Mouse (Mus musculus) liver, embryonic 18 days (tissue): ENCODE results near the gene Rabl6. TPM values are rescaled to one million over a fixed set of nuclear protein-coding genes. Genes with fewer than 3 reads are reported as not detected.

Experiments used
- polyA plus RNA-seq: library from polyadenylated mRNA; depleted of rRNA; stranded (reverse); fragments of >200 nt; gene quantifications from 2 replicates; pipeline ENCODE4 v1.2.3, GENCODE M21; 2012; rRNA removed

Gene Rabl6
- polyA plus RNA-seq, result 17.2 and 22.1 TPM in 2 replicates

GRCm38 (mm10) chr2:25607761-25608622 is at the start of gene Rabl6:
Gene Rabl6, minus strand, starts transcription at chr2:25608521.

GRCm38 (mm10) chr2:25657652-25658051 is 49.3 kb upstream of the Rabl6 start, which contains the start of gene Lcn5:
Gene Lcn5, plus strand, starts transcription at chr2:25657952.

GRCm38 (mm10) chr2:25652902-25653301 is 44.6 kb upstream of the Rabl6 start, which contains the start of gene Lcn8:
Gene Lcn8, plus strand, starts transcription at chr2:25653120.

GRCm38 (mm10) chr2:25627811-25628210 is 19.5 kb upstream of the Rabl6 start, which contains the start of gene Fcna:
Gene Fcna, minus strand, starts transcription at chr2:25628030.

GRCm38 (mm10) chr2:25621229-25622200 is 13.2 kb upstream of the Rabl6 start, which contains the start of gene Tmem141:
Gene Tmem141, minus strand, starts transcription at chr2:25622005.

GRCm38 (mm10) chr2:25617578-25617977 is 9.3 kb upstream of the Rabl6 start, which contains the start of gene Ccdc183:
Gene Ccdc183, minus strand, starts transcription at chr2:25617678.

GRCm38 (mm10) chr2:25581294-25581864 is 26.9 kb downstream of the Rabl6 start, which contains the start of gene Ajm1:
Gene Ajm1, minus strand, starts transcription at chr2:25581757.

GRCm38 (mm10) chr2:25574579-25575431 is 33.5 kb downstream of the Rabl6 start, which contains the start of the genes Mamdc4 and Phpt1:
Gene Mamdc4, minus strand, starts transcription at chr2:25574845.
Gene Phpt1, minus strand, starts transcription at chr2:25575224.

GRCm38 (mm10) chr2:25557221-25557963 is 50.9 kb downstream of the Rabl6 start, which contains the start of gene Edf1:
Gene Edf1, plus strand, starts transcription at chr2:25557847.

GRCm38 (mm10) chr2:25546811-25547491 is 61.4 kb downstream of the Rabl6 start, which contains the start of gene Traf2:
Gene Traf2, minus strand, starts transcription at chr2:25546940.

Other genes with a start within 250 kb of the Rabl6 start
- gene Uap1l1, start 242.8 kb downstream of the Rabl6 start, polyA plus RNA-seq, result 7.3 and 8.2 TPM in 2 replicates
- gene Sapcd2, start 236.2 kb downstream of the Rabl6 start, polyA plus RNA-seq, result 8.4 and 10.1 TPM in 2 replicates
- 6.0 and 7.2 TPM in 2 replicates for gene Entpd2, start 212.6 kb downstream of the Rabl6 start, polyA plus RNA-seq
- 6.9 and 7.6 TPM in 2 replicates for gene Npdc1, start 209.2 kb downstream of the Rabl6 start, polyA plus RNA-seq
- 0.87 and 0.96 TPM in 2 replicates for gene Fut7, start 185.3 kb downstream of the Rabl6 start, polyA plus RNA-seq
- 2.1 and 2.4 TPM in 2 replicates for gene Abca2, start 179.8 kb downstream of the Rabl6 start, polyA plus RNA-seq
- gene Clic3, start 151.7 kb downstream of the Rabl6 start, polyA plus RNA-seq, result 1.8 and 2.3 TPM in 2 replicates
- 12.5 and 13.0 TPM in 2 replicates for gene Paxx, start 147.4 kb downstream of the Rabl6 start, polyA plus RNA-seq
- gene Ptgds, start 138.5 kb downstream of the Rabl6 start, polyA plus RNA-seq, result 0.68 and 0.72 TPM in 2 replicates
- gene Lcn12, start 114.6 kb downstream of the Rabl6 start, polyA plus RNA-seq, result not detected in 2 replicates
- gene Fbxw5, start 107.8 kb downstream of the Rabl6 start, polyA plus RNA-seq, result 4.7 and 5.0 TPM in 2 replicates
- 91.0 TPM in 2 replicates for gene C8g, start 106.8 kb downstream of the Rabl6 start, polyA plus RNA-seq
- 5.9 and 6.6 TPM in 2 replicates for gene Traf2, start 61.6 kb downstream of the Rabl6 start, polyA plus RNA-seq
- gene Edf1, start 50.7 kb downstream of the Rabl6 start, polyA plus RNA-seq, result 102 and 106 TPM in 2 replicates
- gene Mamdc4, start 33.7 kb downstream of the Rabl6 start, polyA plus RNA-seq, result 0.99 and 2.5 TPM in 2 replicates
- gene Phpt1, start 33.3 kb downstream of the Rabl6 start, polyA plus RNA-seq, result 33.1 and 38.3 TPM in 2 replicates
- gene Ajm1, start 26.8 kb downstream of the Rabl6 start, polyA plus RNA-seq, result 0.05 and 0.13 TPM in 2 replicates
- not detected in 2 replicates for gene Ccdc183, start 9.2 kb upstream of the Rabl6 start, polyA plus RNA-seq
- 23.0 and 24.3 TPM in 2 replicates for gene Tmem141, start 13.5 kb upstream of the Rabl6 start, polyA plus RNA-seq
- gene Fcna, start 19.5 kb upstream of the Rabl6 start, polyA plus RNA-seq, result 84.3 and 88.2 TPM in 2 replicates
- not detected in 2 replicates for gene Lcn8, start 44.6 kb upstream of the Rabl6 start, polyA plus RNA-seq
- gene Lcn5, start 49.4 kb upstream of the Rabl6 start, polyA plus RNA-seq, result not detected in 2 replicates
- not detected in 2 replicates for gene Lcn6, start 68.3 kb upstream of the Rabl6 start, polyA plus RNA-seq
- not detected in 2 replicates for gene Lcn10, start 74.2 kb upstream of the Rabl6 start, polyA plus RNA-seq
- gene Obp2a, start 91.5 kb upstream of the Rabl6 start, polyA plus RNA-seq, result not detected in 2 replicates
- gene Bmyc, start 98.2 kb upstream of the Rabl6 start, polyA plus RNA-seq, result 4.9 and 5.3 TPM in 2 replicates
- gene Obp2b, start 128.5 kb upstream of the Rabl6 start, polyA plus RNA-seq, result not detected in 2 replicates
- gene Lcn3, start 157.0 kb upstream of the Rabl6 start, polyA plus RNA-seq, result not detected in 2 replicates
- not detected in 2 replicates for gene Lcn11, start 168.5 kb upstream of the Rabl6 start, polyA plus RNA-seq
- gene Gm13539, start 173.7 kb upstream of the Rabl6 start, polyA plus RNA-seq, result not detected in 2 replicates
- not detected in 2 replicates for gene Glt6d1, start 207.3 kb upstream of the Rabl6 start, polyA plus RNA-seq
- gene Lcn9, start 214.6 kb upstream of the Rabl6 start, polyA plus RNA-seq, result not detected in 2 replicates
- gene Sohlh1, start 238.7 kb upstream of the Rabl6 start, polyA plus RNA-seq, result not detected in 2 replicates